Mouse (Mus musculus): ENCODE measurements around the gene Pde10a. TPM values are rescaled to one million over a fixed set of nuclear protein-coding genes. Genes with fewer than 3 reads are reported as not detected.

Gene Pde10a
- polyA plus RNA-seq, 3 experiments from 2014 or later: not detected

DNA sequence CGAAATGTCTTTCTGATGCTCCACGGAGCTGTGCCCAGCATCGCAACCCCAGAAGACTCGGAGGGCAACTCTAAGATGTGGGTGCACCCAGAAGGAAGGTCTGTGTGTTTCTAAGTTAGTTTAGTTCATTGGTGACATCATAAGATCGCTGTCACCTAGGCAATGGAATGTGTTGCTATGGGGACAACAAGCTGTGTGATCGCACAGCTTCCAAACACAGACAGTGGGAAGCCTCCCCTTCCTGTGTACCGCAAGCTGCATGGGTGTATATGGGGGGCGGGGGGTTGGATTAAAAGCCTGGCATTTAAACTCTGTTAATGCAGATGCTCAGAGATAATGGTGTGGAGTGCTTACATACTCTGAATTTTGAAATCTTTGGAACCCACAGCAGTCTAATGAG is 56.4 kb downstream of the Pde10a start:
- no peak for ATAC-seq

DNA sequence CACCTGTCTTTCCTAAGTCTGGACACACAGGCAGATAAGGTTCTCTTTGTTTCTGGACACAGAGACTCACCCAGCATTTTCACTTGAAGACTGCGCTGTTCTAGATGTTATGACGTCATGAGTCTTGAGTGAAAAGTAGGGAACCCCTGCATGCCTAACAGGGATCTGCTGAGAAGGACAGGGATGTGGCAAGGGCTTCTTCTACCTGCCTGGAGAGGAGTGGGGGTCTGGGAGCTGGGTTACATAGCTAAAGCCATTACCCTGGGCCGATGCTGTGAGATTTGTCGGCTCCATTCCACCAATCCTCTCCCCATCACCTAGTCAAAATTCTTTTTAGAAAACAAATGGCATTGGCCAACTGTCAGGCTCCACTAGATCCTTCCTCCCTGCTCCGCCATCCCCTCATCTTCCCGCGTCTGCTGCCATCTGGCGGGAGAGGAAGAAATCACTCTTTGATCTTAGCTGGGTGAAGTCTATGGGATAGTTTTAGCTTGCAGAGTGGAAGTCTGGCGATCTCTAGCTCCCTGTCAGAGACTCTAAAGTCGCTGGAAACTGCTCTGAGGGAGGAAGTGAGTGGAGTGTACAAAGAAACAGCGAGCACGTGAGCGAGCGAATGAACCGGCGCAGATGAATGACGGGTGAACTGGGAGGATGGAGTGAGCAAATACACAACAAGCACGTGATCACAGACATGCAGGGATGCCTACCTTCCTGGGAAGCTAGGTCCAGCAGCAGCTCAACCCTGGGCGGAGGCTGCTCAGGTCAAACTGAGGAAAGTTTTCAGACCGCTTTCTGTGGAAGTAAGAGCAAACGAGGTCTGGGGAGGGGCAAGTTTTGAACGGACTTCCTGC is 67.5 kb downstream of the Pde10a start:
- peak; percentile 73 for ATAC-seq

DNA sequence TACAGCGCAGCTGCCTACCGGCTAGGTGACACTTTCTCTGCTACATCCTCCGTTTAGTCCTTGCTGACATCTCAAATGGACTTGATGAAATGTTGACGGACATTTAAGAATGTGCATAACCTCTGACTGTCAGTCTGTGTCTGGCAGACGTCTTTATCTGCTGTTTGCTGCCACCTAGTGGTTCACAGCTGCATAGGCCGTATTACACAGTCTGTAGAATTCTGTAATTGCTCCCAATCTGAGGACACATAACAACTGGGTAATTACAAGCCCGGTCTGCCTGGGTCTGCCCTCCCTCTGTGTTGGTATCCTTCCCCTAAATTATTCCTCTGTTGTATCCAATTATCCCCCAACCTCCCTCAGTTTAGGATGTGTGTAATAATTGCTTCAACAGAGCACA is 72.6 kb downstream of the Pde10a start:
- ATAC-seq: peak; percentile 66

DNA sequence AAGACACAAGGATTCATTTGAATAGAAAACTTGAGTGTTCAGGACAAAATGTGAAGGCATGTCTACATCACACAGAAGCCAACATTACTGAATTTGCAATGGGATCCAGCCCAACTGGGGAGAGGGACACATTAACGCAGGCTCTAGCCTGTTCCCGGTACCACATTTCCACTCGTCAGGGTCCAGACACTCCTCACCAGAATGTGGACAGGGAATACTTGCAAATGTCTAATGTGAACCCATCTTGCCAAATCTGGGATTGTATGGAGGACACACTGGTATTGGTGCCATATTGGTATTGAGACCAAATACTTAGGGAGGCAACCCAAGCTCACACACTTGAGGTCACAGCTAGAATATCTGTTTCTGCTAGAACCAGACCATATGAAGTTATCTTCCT is 77.8 kb downstream of the Pde10a start:
- no peak for ATAC-seq

DNA sequence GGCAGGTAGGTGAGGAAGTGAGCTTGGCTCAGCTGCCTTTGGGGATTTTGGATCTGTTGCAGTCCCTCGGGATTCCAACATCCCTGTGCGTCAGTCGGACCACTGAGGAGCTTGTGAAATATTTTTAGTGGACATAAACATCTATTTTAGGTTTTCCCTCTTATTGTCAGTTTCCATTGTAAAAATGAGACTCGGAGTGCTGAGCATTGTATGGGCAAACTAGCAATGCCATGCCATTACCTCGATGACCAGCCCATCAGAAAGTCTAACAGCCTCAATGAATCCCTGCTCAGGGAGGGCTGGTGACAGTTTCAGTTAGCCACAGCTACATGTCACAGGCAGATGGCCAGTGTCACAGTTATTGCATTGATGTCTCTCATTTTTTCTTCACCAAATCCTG is 80.7 kb downstream of the Pde10a start:
- ATAC-seq: no peak

DNA sequence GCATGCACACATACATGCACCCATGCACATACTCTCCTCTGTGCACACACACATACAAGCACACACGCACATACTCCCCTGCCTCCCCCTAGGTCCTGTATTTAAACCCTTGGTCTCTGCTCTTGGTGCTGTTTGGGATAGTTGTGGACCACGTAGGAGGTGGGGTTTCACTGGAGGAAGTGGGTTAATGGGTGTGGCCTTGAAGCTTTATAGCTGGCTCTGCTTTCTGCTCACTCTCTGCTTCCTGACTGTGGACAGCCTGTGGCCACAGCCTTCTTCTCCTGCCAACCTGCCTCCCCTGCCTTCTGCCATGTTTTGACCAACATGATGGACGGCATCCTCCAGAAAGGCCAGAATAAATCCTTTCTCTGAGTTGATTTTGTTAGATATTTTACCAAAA is 81.5 kb downstream of the Pde10a start:
- ATAC-seq: no peak

DNA sequence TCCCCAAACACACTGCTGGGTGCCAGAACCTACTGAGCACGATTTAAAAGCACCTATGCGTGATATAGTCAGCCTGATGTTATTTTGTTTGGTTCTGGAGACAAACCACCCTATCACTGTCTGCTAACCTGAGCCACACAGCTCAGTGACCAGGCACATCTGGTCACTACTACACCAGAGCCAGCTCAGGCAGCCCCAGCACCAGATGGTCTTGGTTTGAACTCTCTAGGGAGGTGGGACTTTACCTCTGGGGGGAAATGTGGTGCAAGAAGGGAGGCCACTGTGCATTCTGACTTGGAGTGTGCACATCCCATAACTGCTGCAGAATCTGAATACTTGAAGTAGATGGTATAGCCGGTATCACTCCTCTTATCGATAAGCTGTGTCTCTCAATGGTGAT is 86.7 kb downstream of the Pde10a start:
- ATAC-seq: no peak

DNA sequence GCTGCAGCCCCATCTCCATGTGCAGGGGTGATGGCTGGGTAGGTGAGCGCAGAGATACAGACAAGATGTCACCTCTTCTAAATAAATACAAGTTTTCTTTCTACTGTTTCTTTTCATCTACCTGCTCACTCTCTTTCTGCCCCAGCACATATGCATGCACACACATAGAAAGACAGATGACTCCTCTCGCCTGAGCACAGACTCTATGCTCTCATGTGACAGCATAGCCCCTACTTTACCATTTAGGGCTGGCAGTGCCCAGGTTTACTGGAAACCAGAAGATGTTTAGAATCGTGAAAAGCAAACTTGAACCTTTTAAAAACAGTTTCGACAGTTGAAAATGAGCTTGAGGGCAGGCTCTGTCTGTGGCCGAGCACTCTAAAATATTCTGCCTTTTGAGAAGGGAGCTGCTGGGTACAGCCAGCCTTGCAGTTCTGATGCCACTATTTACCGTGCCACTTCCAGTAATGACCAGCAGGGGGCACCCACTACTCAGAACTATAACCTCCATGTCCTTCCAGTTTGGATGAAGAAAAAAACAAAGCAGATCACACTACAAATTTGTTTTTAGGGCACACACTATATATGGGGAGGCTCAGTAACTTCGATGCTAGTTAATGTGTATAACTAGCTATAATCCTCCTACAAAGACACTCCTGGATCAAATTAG is 88.8 kb downstream of the Pde10a start:
- ATAC-seq: no peak

DNA sequence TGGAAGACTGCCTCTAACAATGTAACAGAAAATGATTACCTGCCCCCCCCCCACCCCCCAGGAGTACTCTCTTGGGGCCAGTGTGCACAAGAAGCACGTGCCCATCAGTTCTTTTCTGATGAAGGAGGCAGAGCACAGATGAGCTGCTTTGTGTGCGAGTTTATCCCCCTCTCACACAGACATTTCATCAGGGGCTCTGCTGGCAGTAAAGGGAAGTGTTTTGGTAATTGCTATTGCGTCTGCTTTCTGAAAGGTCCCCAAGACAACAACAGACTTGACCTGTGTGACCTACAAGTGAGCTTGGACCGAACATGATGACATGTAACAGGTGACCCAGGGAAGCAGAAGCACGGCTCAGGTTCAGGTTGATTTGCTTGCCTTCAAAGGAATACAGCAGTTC is 95.2 kb downstream of the Pde10a start:
- ATAC-seq: no peak

DNA sequence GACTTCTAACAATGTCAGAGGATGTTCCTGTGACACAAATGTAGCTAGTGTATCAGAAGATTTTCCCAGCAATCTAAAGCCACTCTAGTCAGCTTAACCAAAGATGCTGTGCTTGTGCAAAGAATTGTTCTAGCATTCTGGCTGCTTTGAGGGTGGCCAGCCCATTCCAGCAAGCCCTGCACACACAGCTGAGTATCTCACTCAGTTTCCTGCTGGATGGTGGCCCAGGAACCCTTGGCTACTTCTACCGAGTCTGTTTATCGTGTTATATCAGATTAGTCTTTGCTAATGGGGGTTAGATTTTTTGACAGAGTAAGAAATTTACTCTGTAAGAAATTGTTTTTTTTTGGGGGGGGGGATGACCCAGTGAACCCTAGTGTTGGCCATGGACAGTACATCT is 95.9 kb downstream of the Pde10a start:
- ATAC-seq: no peak

DNA sequence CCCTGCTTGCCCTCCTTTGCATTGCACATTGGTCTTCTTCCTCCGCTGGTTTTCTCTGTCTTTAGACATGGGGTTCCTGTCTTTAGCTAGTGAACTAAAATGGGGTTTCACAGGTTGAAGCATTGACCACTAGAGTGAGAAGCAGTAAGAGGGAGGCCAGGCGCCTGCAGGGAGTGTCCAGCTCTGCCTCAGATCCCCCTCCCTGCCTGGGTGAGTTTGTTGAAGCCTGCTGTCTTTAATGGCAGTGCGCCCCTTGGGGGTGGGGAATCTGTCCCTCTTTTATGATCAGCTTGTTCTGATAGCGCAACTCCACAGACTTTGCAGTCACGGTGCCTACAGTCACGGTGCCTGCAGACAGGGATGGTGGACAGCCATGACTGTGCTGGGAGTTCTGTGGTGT is 96.7 kb downstream of the Pde10a start:
- ATAC-seq: no peak

DNA sequence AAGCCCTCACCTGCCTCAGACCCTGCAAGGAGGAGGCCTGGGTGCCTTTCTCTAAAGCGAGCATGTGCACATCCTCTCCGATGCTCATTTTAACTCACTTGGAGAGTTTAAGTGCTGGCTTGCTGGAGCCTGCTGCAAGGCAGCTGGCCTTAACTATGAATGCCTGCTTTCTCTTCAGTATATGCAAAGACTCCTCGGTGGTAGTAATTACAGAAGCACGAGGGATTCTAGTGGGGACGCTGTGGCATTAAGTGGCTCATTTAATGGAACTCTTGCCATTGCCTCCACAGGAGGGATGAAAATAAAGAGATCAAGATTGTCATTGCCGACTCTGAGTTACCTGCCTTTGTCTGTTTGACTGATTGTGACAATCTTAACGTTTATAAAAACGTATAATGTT is 101.2 kb downstream of the Pde10a start:
- ATAC-seq: no peak

DNA sequence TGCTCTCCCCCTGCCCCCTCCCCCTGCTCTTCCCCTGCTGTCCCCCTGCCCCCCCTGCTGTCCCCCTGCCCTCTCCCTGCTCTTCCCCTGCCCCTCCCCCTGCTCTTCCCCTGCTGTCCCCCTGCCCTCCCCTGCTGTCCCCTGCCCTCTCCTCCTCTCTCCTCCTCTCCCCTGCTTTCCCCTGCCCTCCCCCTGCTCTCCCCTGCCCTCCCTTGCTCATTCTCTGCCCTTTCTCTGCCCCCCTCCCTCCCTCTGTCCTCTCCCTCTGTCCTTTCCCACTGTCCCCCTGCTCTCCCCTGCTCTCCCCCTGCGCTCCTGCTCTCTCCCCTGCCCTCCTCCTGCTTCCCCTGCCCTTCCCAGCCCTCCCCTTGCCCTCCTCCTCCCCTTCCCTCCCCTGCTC is 106.5 kb downstream of the Pde10a start:
- ATAC-seq: no peak

DNA sequence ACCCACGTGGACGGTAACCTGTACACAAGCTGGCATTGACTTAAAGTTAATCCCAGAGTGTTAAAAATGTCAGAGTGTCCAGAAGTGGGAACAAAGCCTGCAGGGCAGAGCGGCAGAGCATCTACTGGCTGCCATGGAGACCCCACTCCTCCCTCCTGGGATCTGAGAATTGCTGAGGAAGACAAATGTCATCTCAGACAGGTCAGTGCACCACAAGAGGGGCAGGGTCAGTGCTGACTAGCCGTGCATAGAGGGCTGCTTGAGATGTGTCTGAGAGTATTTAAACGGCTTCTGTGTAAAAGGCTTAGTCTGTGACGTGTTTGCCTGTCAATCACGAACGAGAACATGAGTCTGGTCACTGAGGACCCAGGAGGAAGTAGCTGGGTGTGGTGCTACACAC is 108.4 kb downstream of the Pde10a start:
- no peak for ATAC-seq

DNA sequence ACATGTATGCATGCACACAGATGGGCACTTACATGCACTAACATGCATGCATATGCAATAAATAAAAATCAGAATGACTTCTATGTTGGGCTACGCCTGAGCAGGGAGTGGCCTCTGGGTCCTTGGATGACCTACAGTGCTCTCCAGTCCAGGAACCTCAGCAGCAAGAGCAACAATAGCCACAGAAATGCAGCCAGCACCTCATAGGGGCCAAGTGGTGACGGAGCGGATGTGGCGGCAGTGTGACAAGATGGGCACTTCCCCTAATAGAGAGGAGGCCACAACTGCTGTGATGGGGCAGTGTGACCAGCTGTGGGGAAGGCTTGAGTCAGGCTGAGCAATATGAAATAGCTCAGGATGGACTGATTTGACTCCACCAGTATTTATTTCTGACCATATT is 109.3 kb downstream of the Pde10a start:
- ATAC-seq: no peak

DNA sequence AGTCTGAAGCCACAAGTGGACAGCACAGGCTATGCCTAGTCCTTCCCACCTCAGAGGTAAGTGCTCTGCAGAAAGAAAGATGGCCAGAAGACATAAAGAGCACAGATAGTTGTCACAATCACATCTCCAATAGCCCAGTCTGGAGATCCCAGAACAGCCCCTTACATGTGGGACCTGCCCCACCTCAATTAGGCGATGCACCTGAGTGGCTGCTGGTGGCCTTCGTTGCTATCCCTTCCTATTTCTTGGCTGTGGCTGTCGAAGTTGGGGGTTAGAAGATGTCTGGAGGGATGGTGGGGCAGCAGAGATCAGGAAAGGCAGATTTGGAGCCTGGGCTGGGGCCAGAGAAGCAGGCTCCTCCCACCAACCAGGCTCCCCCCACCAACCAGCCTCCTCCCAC is 111.1 kb downstream of the Pde10a start:
- no peak for ATAC-seq

DNA sequence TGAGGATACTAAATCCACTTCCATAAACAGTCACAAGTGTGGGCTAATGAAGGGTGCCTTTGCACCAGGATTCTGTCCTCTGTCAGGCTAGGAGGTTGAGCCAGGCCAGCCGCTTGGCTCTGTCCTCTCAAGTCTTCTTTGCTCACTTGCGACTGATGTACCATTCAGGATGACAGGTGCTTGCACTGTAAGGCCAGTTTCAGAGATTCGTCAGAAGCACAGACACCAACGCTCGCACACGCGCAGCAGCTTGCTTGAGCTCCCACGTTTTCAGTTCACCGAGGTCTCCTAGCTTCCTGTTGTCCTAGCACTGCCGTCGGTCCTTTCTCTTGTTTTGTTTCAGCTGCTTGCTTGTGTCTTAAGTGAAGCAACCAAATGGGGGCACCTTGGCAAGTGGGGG is 111.5 kb downstream of the Pde10a start:
- no peak for ATAC-seq

DNA sequence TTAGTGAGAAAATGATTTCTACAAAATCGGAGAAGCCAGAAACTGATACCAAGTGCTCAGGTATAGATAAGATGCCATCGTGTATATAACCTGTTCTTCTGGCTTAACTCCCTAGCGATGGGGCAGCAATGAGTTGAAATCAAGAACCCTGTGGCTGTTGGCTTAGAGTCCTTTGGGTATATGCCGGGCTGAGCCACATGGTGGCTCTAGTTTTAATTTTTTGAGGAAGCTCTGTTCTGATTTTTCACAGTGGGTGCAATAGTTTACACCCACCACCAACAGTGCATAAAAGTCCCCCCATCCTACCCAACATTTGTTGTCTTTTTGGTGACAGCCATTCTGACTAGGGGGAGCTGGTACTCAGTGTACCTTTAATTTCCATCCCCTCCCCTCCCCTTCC is 112.0 kb downstream of the Pde10a start:
- ATAC-seq: no peak

DNA sequence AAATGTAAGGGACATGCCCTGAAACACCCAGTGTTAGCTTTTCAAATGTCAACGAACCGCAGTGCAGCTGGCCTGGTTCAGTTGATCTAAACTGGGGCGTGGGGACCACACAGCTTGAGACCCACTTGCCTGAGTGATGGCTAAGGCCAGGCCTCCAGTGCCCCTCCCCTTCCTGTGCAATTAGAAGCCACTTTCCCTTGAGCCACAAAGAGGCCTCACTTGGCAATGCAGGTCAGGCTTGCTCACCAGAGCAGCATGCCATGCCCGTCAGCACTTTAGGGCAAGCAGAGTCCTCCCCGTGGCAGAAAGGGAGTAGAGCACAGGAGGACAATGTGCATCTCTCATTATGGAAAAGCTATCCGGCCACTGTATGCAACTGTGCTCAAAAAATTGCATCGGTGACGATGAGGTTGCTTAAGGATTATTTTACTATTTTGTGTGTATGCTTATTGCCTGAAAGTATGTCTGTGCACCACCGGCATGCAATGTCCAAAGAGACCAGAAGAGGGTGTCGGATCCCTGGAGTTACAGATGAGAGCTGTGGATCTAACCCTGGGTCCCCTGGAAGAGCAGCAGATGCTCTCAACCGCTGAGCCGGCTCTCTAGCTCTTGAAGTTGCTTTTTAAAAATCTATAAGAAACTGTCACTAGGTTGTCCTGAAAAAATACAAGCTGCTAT is 114.7 kb downstream of the Pde10a start:
- ATAC-seq: no peak

DNA sequence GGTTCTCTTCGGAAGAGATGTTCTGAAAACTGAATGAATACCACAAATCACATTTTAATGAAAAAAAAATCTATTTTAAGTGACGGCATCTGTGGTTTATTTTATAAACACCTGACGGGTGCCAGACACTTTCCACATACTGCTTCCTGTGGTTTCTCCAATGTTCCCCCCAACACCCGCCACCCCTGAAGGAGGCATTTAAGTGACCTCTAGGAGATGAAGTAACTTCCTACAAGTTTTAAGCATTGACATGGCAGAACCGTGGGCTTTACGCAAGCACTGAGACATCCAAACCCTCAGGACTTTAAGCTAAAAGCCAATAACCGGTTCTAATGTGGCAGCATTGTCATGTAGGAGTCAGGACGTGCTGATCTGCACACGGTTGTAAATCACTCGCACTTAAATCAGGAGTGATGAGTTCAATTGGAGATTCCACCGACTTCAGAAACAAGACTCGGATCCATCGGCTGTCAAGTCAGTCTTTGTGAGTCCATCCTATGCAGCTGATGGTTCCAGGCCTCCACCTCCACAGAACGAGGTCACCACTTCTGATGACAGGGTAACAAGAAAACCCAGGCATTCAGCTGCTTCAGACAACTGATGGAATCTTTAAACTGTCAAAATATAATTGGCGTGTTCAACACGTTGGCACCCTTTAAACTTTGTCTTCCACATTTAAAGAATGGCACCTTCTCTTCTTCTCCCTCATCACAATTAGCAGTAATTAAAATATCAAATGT is 115.7 kb downstream of the Pde10a start:
- no peak for ATAC-seq

DNA sequence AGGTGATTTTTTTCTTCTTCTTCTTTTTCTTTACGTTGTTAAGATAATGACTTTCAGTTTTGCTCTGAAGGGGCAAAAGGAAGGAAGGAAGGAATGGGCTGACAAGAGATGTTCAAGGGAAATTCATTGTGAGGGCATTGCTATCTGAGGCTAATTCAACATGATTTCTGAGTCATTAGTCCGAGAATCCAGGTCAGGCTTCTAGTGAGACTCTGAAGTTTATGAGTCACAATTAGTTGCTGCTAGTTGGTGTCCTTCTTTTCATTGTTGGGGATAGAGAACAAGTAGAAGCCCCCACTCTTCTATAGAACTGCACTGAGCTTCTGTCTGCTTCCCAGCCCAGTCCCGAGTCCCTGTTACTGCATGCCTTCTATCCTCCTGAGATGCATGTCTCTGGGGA is 116.3 kb downstream of the Pde10a start:
- ATAC-seq: no peak

DNA sequence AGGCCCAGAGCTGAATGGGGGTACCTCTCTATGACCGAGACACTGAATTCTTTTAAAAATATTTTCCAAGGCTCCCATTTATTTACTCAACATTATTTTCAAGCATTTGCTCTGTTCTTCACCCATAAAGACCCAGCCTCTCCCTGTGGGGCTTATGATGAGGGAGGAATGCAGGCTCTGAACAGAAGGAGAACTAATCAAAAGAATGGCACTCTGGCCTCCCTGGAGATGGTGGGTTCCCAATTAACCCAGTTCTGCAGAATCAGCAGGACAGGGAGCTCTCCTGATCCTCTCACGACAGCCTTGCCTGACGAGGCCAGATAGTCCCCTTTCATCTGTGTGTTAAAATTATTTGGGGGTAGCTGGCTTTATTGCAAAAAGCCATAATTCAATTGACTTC is 117.2 kb downstream of the Pde10a start:
- ATAC-seq: no peak

DNA sequence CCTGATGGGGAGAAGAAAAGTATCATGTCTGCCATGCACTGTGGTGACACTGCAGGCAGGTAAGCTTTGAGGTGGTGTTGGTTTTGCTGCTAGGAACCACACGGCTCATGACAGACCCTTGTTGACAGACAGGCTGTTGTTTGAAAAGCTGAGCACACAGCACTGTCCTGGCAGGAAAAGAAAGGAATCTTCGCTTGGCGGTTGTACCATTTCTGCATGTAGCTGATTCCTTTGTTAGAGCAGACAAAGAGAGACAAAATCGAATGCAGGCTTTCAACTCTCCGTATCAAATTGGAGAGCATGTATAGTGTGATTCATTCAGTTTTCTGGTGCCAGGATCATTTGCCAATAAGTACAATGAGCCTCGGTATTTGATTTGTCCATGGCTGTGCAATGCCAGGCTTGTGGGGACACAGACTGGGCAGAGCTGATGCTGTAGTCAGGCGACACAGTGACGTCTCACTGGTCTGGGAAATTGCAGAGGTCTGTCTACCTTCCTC is 122.2 kb downstream of the Pde10a start:
- no peak for ATAC-seq
